Mouse (Mus musculus) MEL (cell line): ENCODE measurements around the gene Nup155. TPM values are rescaled to one million over a fixed set of nuclear protein-coding genes. Genes with fewer than 3 reads are reported as not detected.
"Not testable (repeated sequence)": the region's sequence is repeated elsewhere in the genome, so short reads cannot be mapped to it uniquely, and the experiment has no call there.

ENCODE experiments used
- DNase-seq: peaks from one replicate; pipeline ENCODE4 v3.0.0; 2011; ENCODE audit warnings: low read depth, low spot score
- H3K27ac ChIP-seq: 2 replicates; pipeline ENCODE4 v1.5.1; 2012; ENCODE audit warnings: low read depth, mild to moderate bottlenecking, control low read depth, low read length, moderate library complexity; ENCODE audit not compliant: control insufficient read depth
- H3K27me3 ChIP-seq, 2 experiments: fragments of 150-350 bp in 1 of 2; sonication (generic) in 1 of 2; 2 replicates each; pipeline ENCODE4 v1.6.1; 2012; ENCODE audit warnings: low read length in 2 of 2, mild to moderate bottlenecking in 2 of 2, improper control_type of control experiment in 1 of 2, moderate library complexity in 1 of 2; ENCODE audit not compliant: insufficient read depth in 2 of 2, control insufficient read depth in 1 of 2
- H3K36me3 ChIP-seq, 2 experiments: 2 replicates each; pipeline ENCODE4 v1.6.1; 2012 to 2014; ENCODE audit warnings: low read length in 2 of 2, improper control_type of control experiment in 1 of 2, inconsistent platforms in 1 of 2, mild to moderate bottlenecking in 1 of 2; ENCODE audit not compliant: insufficient read depth in 2 of 2, control insufficient read depth in 1 of 2
- H3K4me1 ChIP-seq, 2 experiments: fragments of 150-350 bp in 1 of 2; sonication (generic) in 1 of 2; 2 replicates each; pipeline ENCODE4 v1.6.1; 2012; ENCODE audit warnings: low read length in 2 of 2, improper control_type of control experiment in 1 of 2, mild to moderate bottlenecking in 1 of 2; ENCODE audit not compliant: insufficient read depth in 2 of 2, control insufficient read depth in 1 of 2
- H3K4me3 ChIP-seq, 2 experiments: fragments of 150-350 bp in 1 of 2; sonication (generic) in 1 of 2; 2 replicates each; pipeline ENCODE4 v1.5.1; 2012; ENCODE audit warnings: low read depth in 2 of 2, low read length in 2 of 2, mild to moderate bottlenecking in 2 of 2, moderate library complexity in 2 of 2, control low read depth in 1 of 2, improper control_type of control experiment in 1 of 2; ENCODE audit not compliant: control insufficient read depth in 1 of 2, insufficient read depth in 1 of 2
- H3K79me2 ChIP-seq: 2 replicates; pipeline ENCODE4 v1.6.1; 2012; ENCODE audit warnings: mild to moderate bottlenecking, low read length, moderate library complexity; ENCODE audit not compliant: control insufficient read depth, poor library complexity, insufficient read depth
- H3K9ac ChIP-seq: 2 replicates; pipeline ENCODE4 v1.6.1; 2012; ENCODE audit warnings: low read depth, mild to moderate bottlenecking, control low read depth, low read length, moderate library complexity; ENCODE audit not compliant: control insufficient read depth, poor library complexity, severe bottlenecking
- H3K9me3 ChIP-seq: fragments of 150-350 bp; sonication (generic); replicated peaks from 2 replicates; pipeline ENCODE4 v1.6.1; 2012; ENCODE audit warnings: mild to moderate bottlenecking, low read length, improper control_type of control experiment, moderate library complexity; ENCODE audit not compliant: insufficient read depth
- BHLHE40 ChIP-seq: IDR thresholded peaks from 2 replicates; pipeline ENCODE4 v1.6.1; 2012; ENCODE audit warnings: low read depth, mild to moderate bottlenecking, inconsistent platforms, low read length, improper control_type of control experiment, borderline replicate concordance
- E2F4 ChIP-seq: IDR thresholded peaks from 2 replicates; pipeline ENCODE4 v1.6.1; 2011; ENCODE audit warnings: low read depth, low read length, improper control_type of control experiment, borderline replicate concordance
- EP300 ChIP-seq, 2 experiments: IDR thresholded peaks; 2 replicates each; pipeline ENCODE4 v1.6.1; 2011; ENCODE audit warnings: improper control_type of control experiment in 2 of 2, low read length in 2 of 2, low read depth in 1 of 2, mild to moderate bottlenecking in 1 of 2
- ETS1 ChIP-seq: IDR thresholded peaks from 2 replicates; pipeline ENCODE4 v1.6.1; 2012; ENCODE audit warnings: low read depth, mild to moderate bottlenecking, inconsistent platforms, low read length, improper control_type of control experiment, moderate library complexity
- GATA1 ChIP-seq: IDR thresholded peaks from 2 replicates; pipeline ENCODE4 v1.6.1; 2011; ENCODE audit warnings: low read depth, low read length, improper control_type of control experiment
- JUND ChIP-seq: IDR thresholded peaks from 2 replicates; pipeline ENCODE4 v1.6.1; 2011; ENCODE audit warnings: low read depth, mild to moderate bottlenecking, improper control_type of control experiment, low read length
- MAX ChIP-seq: IDR thresholded peaks from 2 replicates; pipeline ENCODE4 v1.6.1; 2011; ENCODE audit warnings: low read length, improper control_type of control experiment
- MAZ ChIP-seq: IDR thresholded peaks from 2 replicates; pipeline ENCODE4 v1.6.1; 2012; ENCODE audit warnings: low read depth, mild to moderate bottlenecking, inconsistent platforms, low read length, improper control_type of control experiment
- MYB ChIP-seq: IDR thresholded peaks from 2 replicates; pipeline ENCODE4 v1.6.1; 2011; ENCODE audit warnings: mild to moderate bottlenecking, low read depth, low read length, improper control_type of control experiment
- MYC ChIP-seq: IDR thresholded peaks from 2 replicates; pipeline ENCODE4 v1.6.1; 2011; ENCODE audit warnings: low read depth, mild to moderate bottlenecking, low read length, improper control_type of control experiment, moderate library complexity
- POLR2AphosphoS5 ChIP-seq: IDR thresholded peaks from 2 replicates; pipeline ENCODE4 v1.6.1; 2012; ENCODE audit warnings: low read depth, borderline replicate concordance, mild to moderate bottlenecking, inconsistent platforms, low read length, moderate library complexity, mixed read lengths
- RAD21 ChIP-seq: IDR thresholded peaks from 2 replicates; pipeline ENCODE4 v1.6.1; 2011; ENCODE audit warnings: mild to moderate bottlenecking, low read depth, low read length, improper control_type of control experiment
- RCOR1 ChIP-seq: IDR thresholded peaks from 2 replicates; pipeline ENCODE4 v1.6.1; 2012; ENCODE audit warnings: low read depth, mild to moderate bottlenecking, inconsistent platforms, low read length, improper control_type of control experiment
- SIN3A ChIP-seq: IDR thresholded peaks from 2 replicates; pipeline ENCODE4 v1.6.1; 2012; ENCODE audit warnings: low read length, improper control_type of control experiment, inconsistent platforms
- ZKSCAN1 ChIP-seq: IDR thresholded peaks from 2 replicates; pipeline ENCODE4 v1.6.1; 2012; ENCODE audit warnings: low read depth, mild to moderate bottlenecking, inconsistent platforms, low read length, improper control_type of control experiment, moderate library complexity
- ZMIZ1 ChIP-seq: IDR thresholded peaks from 2 replicates; pipeline ENCODE4 v1.6.1; 2012; ENCODE audit warnings: low read depth, mild to moderate bottlenecking, inconsistent platforms, low read length, improper control_type of control experiment, moderate library complexity
- polyA plus RNA-seq, 2 experiments: library from polyadenylated mRNA; stranded (reverse) in 1 of 2; unstranded in 1 of 2; fragments of >175 nt in 1 of 2; fragments of >200 nt in 1 of 2; gene quantifications; 2 replicates each; pipeline versions ENCODE4 v1.2.1 to v1.2.4; 2012; ENCODE audit warnings: low replicate concordance in 2 of 2, low read depth in 1 of 2; ENCODE audit not compliant: insufficient read length in 2 of 2, insufficient read depth in 1 of 2, missing spikeins in 1 of 2
- total RNA-seq: library from RNA; depleted of rRNA; stranded (reverse); fragments of 300-350 nt; gene quantifications from 2 replicates; pipeline ENCODE4 v1.2.3, GENCODE M21; 2012

Gene Nup155
- total and polyA plus RNA-seq, 3 experiments: 82.7 to 135 (median 85.0) TPM

DNA sequence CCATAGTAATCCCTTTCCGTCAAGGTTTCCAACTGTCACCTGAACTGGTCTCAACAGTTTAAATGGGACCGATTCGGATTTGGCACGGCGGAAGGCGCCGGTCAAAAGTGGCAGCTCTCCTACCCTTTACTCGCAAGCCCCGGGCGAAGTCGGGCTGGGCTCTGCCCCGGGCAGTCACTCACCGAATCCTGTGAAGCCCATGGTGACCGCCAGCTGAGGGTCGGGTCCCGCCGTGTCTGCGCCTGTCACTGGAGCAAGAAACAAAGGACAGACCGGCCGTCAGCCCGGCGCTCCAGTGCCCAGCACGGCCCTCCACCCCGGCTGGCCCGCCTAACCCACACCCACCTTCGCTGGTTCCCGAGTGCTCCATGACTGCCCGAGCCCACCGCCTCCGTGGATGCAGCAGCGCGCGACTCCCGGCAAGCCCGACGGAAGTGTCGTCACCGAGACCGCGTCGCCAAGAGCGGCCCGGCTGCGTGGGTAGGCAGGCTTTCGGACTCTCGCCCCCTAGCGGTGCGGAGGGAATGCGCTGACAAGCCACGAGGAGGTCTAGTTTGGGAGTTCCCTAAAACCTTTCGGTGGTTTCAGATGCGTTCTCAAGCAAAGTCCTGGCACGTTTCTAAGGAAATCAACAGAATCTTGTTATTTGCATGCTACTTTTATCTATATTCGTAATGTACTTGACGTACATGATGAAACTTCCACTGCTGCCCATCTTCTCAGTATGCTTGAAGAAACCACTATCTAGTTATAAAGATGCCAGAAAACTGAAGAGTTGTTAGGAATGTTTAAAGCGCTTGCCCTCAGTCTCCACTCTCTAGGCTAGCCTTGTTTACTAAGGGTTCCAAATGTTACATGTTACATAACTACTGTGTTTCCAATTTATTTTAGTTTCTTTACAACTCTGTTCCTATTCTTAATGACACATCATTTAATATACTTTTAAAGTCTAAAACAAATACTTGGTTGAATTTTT lies 10.0 kb upstream of the Nup155 start, which contains the start of gene Wdr70 (continued):
- TF ChIP-seq EP300 (IDR thresholded peaks at IDR 0.05; ENCODE audit: low read depth in 1 of 2, low read length in 2 of 2) (peak in 1 of 2 experiments; percentile 55; a peak in 2 of 4 replicates), POLR2AphosphoS5 (peak; percentile 18; the same call in 1 of the 2 replicates), RAD21 (no peak), SIN3A (peak; percentile 97), MYC (peak; percentile 98), ETS1 (peak; percentile 45; the same call in 1 of the 2 replicates), GATA1 (0 out of 2 replicates have a peak, but pooled peaks have one; percentile 7), MAZ (peak; percentile 55; the same call in 1 of the 2 replicates), RCOR1 (no peak), ZKSCAN1 (no peak), MYB (no peak), BHLHE40 (peak; percentile 90), E2F4 (no peak), ZMIZ1 (no peak; the same call in 1 of the 2 replicates), MAX (peak; percentile 91), JUND (no peak)
- TF ChIP-seq, all 39 proteins: peak for 21

DNA sequence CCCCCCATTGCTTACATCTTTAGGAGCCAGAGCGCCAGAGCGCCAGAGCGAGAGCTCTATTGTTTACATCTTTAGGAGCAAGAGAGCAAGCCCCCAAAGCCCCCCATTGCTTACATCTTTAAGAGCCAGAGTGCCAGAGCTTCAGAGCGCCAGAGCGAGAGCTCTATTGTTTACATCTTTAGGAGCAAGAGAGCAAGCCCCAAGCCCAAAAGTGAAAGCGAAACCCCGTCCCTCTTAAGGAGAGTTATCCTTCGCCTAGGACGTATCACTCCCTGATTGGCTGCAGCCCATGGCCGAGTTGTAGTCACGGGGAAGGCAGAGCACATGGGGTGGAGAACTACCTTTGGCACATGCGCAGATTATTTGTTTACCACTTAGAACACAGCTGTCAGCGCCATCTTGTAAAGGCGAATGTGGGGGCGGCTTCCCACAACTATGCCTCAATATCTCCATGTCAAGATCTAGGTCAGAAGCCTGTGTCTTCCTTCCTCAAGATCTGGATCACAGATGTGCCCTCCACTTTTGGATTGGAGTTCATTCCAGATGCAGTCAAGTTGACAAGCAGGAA lies 7.0 kb upstream of the Nup155 start:
- not testable (repeated sequence) for H3K27me3 ChIP-seq, H3K27ac ChIP-seq, H3K4me3 ChIP-seq, H3K9ac ChIP-seq, DNase-seq, H3K4me1 ChIP-seq, H3K9me3 ChIP-seq
- H3K36me3 ChIP-seq: peaks cover 0 to 16% of the 10 kb centered on the region in 2 experiments; a peak in 2 of 4 replicates
- peaks cover 10% of the 10 kb centered on the region for H3K79me2 ChIP-seq
